Mouse (Mus musculus): ENCODE results near the gene Cdt1.

GRCm38 (mm10) chr8:122586749-122587148 is 18.9 kb downstream of the Cdt1 start:
- TF ChIP-seq EP300 (IDR thresholded peaks at IDR 0.05; ENCODE audit: low read depth), result no peak
- TF ChIP-seq CTCF (IDR thresholded peaks at IDR 0.05; ENCODE audit: low read depth), result no peak

Measured in liver, postnatal 0 days (tissue).